Mouse (Mus musculus) CD4-positive helper T cell, adult 2 months (primary cell): ENCODE results near the gene Gpam.

ENCODE experiments used
- DNase-seq: peaks from one replicate; pipeline ENCODE4 v3.0.0-alpha.2; 2012; ENCODE audit warnings: low read depth, missing footprints, low spot score

Gpam gene

DNA sequence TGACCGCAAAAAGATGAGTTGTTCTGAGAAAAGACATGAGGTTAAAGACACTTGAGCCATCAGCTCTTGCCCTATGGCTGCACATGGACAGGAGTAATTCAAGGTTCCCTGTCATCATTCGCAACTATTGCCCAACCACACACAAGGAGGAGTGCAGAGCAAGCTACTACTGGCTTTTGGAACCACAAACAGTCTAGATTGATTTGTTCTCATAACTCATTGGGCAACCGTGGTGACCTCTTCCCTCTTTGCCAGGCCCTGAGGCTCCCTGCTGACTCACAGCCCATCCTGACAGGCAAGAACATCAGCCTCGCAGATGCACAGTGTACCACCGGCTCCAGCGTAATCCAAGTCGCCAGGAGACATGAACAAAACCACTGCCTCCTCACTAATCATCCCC lies 12.3 kb upstream of the Gpam start:
- DNase-seq = no peak

DNA sequence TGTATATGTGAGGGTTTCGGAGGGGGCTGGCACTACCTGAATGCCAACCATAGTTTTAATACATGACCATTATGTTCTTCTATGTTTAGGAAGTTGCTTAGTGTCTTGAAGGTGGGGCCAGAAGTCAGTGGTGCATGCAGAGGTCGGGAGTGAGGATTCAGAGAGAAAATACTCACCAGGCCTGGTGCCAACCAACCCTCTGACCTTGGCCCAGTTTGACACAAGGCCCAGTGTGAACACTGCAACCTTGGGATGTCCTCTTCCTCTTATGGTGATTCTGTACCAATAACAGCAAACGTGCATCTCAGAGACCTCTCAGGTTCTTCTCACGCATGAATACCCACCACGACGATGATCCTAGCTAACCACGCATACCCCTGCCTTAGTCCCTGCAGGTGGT lies 11.5 kb upstream of the Gpam start:
- DNase-seq = no peak

DNA sequence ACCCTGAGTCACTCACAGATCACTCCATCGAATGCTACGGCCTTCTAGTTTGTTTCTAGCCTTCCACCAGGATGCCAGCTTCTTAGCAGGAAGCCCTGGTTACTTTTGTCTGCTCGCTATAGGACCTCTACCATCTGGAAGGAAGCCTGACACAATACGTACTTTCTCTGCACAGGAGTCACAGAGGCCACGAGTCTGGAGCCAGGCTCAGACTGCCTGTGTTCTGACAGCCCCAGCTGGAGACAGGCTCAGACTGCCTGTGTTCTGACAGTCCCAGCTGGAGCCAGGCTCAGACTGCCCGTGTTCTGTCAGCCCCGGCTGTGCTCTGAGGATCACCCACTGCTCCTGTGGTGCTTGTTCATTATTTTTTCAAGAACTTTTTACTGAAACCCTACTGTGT lies 10.8 kb upstream of the Gpam start:
- DNase-seq = no peak

DNA sequence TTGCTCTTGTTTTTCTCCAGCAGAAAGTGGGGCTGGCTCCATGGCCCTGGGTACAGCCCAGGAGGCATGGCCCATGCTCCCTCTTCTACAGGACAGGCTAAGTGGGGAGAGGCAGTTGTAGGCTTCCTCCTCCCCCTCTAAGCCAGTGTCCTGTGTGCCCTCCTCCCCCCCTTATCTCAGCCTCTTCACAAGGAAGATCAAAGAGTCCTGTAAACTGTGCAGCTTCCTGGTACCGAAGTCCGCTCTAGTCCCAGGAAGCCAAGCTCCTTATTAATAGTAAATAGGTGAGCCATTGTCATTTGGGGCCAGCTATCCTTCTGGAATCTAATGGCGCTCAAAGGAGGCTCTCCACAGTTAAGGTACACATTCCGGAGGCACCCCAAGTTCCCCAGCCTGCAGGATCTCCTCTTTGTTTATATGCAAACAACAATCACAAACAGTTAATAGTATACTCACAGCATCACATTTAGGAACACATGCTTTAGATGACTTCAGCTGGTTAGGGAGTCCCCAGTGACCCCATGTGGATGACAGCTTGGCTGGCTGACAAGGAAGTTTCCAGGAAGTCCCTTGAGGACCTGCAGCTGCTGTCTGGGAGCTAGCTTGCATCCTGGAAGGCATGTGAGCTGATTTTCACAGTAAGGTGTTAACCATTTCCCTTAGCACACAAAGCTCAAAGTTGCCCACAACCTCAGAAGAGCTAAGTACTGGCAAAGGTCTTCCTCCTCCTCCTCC lies 9.8 kb upstream of the Gpam start:
- DNase-seq = no peak

DNA sequence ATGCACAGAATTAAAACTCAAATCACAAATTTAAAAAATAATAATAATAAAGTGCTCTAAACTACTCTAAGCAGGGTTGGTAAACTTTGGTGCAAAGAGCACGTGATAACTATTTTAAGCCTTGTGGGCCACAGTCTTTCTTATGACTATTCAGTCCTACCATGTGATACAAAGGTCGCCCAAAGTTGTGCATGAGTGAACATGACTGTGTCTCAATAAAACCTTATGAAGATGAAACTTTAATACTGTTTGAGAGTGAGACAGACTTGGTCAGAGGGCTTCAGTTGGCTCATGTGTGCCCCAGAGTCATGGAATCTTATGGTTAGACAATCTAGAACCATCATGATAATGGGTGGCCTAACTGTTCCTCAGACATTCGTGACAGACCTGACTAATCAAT lies 8.9 kb upstream of the Gpam start:
- DNase-seq = no peak

DNA sequence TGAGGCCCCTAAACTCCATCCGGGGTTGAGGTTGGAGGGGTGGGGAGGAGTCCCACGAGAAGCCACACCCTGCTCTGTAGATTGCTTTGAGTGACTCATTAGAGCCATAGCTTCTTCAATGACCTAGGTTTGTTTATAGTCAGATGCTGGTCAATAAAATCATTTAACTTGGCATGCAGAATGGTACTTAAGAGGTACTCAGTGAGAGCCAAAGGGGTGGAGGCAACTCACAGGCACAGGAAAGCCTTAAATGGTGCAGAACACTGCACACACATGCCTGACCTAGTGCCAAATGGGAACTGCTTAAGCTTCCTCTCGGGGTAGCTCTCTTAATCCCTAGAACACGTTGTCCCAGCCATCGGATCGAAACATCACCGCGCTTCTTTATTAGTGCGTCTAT lies 7.5 kb upstream of the Gpam start:
- DNase-seq = no peak

DNA sequence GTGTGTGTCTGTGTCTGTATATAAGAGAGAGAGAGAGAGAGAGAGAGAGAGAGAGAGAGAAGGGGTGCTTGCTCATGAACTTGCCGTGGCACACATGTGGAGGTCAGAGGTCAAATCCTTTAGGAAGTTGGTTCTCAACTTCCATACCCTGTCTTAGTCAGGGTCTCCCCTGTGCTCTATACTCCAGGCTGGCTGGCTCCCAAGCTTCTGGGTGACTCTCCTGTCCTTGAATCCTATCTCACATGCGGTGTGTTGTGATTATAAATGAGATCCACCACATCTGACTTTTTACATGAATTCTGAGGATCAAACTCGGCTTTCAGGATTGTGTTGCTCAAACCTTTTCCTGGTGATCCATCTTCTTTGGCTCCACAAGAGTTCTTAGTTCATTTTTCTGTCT lies 5.4 kb upstream of the Gpam start:
- DNase-seq = no peak

DNA sequence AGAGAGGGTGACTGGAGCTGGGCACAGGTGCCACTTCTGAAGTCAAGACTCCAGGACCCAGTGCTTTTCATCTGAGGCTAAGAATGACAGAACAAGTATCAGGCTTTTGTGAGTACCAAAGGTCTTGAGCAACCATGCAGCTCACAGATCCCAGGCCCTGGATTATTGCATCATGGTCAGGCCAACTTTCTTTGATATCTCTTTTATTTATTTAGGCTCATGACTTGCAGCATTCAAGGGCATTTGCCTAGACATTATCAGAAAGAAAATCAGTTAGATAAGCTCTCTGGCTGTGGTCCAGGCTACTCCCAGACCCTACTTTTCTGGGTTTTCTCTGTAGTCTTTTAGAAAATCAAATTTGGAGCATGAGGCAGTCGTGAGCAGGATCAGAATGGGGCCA lies 4.7 kb upstream of the Gpam start:
- no peak for DNase-seq

DNA sequence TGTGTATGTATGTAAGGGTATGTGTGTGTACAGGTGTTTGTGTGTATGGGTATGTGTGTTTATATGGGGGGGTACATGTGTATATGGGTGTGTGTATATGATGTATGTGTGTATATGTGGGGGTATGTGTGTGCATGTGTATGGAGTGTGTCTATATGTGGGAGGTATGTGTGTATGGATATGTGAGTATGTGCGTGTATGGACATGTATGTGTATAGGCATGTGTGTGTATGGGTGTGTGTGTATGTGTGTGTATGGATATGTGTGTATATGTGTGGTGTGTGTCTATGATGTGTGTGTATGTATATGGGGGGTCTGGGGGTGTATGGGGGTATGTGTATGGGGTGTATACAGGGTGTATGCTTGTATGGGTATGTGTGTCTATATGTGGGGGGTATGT lies 1.4 kb upstream of the Gpam start:
- DNase-seq = no peak

DNA sequence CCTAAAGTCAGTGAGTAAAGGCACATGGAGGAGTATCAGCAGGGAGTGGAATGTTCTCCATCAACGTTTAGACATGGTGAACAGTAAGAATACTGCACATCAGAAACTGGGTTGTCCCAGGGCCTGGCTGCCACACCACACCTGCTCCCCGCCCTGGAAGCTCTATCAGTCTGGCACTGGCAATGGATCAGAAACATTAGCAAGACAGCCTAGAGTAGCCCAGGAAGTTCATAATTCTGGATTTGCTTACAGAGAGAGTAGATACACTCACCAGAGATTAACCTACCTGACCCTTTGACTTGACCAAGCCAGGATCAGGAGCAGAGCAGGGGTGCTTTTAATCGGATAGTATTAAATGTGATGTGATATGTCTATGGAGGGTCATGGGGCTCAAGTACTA lies 1.6 kb downstream of the Gpam start:
- no peak for DNase-seq

DNA sequence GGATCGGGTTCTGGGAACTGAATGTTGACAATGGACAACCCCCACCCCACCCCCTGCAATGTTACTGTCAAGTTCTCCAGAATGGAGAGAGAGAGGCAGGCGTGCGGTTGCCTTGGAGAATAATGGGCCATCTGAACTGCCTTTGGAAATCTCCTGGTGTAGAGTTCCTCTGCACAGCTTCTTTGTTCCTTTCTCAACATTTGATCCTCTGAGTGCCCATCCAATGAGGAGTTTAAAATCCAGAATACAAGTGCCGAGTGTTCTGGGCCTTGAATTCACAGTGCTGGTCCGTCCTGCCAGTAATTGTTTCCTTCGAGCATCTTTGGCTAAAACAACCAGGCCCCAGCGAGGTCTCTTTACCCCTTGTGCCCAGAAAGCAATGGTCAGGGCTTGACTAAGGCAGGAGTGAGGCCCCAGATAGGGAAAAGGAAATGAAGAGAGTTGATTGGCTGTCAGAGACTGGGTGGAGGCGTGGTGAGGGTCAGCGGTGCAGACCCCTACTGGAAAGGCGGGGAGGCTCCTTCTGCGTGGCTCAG lies 4.0 kb downstream of the Gpam start:
- DNase-seq = no peak

DNA sequence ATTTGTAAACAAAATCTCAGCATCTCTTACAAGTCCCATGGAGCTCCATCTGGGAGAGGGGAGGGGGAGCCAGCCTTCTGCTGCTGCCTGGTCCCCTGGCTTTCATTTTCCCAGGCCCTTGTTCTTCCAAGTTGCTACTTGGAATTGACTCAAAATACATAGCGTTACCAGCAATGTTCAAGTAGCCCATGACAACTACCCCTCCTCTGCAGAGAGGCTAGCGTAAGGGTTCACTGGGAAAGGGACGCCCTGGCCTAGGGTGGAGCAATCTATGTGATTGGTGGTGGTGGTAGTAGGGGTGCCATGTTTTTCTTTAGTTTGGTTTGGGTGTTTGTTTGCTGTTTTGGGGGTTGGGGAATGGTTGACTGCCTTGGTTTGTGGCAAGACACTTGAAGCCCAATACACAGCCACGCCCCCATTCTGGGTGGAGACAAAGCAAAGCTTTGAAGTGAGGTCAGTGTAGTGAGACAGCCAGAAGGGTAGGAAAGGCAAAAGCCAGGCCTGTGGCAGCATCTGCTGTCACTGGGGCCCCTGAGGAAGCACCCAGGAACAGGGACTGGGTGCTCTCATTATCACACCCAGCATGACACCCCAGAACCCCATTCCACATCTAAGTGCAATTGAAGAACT lies 4.6 kb downstream of the Gpam start:
- no peak for DNase-seq

DNA sequence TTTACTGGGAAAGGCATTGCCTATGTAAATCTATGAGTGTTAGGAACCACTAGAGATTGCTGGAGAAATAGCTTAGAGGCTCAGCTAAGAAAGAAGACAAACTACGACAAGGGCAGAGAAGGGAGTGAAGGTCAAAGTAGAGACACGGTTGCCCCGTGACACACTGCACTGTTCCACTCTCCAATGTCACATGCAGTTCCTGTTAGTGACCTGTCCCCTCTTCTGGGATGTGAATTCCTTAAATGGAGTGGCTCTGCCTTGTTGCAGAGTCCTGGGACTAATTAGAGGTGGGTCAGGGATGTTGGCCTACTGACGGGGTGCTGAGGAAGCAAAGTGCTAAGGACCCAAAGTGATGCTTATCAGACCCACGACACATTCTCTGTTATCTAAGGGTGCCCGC lies 5.2 kb downstream of the Gpam start:
- DNase-seq = no peak

DNA sequence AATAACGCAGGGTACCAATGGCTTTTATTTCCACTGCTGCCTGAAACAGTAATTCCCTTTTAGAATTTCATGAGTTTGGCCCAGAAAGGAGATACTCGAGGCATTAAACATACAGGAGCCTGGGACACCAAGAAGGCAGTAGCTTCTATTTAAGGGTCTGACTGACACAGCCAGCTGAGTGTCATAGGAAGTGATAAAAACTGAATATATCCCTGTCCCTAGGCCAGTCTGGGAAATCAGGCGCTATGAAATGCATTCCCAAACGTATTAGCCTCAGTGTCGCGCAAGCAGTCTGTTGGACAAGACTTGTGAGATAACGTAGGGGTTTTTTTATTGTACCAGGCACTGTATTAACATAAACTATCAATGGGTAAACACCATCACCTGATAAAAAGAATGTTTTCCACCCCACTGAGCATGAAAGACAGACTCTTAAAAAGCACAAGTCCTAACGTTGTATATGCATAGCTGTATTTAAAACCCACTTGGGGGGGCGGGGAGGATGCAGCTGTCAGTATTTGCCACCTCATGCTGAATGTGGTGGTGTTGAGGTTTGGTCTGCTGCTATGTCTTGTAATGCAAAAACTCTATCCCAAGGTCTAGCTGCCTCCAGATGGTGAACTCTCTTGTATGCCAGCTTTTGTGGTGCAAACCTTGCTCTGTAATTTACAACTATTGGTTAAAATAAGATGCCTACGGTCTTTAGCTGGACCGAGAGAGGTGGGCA lies 6.4 kb downstream of the Gpam start:
- DNase-seq = no peak

DNA sequence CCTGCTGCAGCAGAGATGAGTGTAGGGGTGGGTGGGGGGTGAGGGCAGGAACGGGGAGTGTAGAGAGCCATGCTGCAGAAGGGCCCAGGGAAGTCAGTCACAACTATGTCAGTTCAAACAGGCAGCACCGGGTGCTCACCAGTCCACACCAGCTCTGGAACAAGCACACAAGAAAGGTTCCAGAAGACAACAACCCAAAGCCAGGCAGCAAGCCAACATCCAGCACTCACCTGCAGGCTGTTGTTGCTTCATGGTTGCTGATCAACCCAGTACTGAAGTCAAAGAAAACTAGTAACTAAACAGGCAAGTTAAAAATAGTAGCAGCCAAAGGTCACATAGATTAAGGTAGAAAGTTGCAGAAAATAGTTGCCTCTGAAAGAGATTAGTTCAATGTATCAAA lies 7.5 kb downstream of the Gpam start:
- DNase-seq = no peak

DNA sequence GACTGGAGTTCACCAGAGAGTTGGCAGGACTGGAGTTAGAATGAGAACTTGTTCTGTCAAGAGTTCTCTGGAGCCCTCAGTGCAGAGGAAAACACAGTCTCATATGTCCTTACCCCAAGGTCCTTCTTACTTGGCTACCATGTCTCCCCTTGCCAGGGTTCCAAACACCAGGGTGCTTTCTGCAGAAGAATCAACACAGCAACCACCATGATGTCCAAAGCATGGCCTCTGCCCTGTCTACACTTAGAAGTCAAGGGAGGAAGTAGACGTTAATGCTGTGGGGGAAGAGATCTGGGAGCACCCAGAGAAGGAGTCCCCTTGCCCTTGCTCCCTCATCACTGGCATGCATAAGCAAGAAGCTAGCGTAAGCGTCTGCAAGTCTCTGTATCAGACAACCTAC lies 9.0 kb downstream of the Gpam start:
- no peak for DNase-seq

DNA sequence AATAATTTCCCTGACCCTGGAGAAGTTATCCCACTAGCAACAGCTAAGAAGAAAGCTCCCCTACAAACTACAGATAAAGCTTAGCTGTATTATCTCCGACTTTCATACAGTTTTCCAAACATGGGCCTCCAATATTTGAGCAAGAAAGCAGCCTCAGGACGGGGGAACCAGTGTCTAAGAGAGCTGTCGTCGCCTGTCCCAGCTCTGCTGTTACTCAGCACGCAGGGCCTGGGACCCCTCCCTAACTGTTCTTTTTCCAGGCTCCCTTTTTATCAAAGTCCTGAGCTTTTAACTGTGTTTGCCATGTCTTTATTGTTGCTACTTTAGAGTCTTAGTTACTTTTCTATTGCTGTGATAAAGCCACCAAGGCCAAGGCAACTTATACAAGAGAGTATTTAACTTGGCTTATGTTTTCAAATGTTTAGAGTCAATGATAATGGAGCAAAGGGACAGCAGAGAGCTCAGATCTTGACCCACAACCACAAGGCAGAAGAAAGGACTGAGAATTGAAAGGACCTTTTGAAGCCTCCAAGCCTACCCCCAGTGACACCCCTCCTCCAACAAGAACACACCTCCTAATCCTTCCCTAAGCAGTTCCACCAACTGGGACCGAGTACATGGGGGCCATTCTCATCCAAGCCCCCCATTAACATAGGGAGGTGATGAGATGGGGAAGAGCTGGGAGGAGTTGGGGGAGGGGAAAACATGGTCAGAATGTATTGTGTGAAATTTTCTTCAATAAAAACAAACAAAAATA lies 9.8 kb downstream of the Gpam start:
- no peak for DNase-seq

DNA sequence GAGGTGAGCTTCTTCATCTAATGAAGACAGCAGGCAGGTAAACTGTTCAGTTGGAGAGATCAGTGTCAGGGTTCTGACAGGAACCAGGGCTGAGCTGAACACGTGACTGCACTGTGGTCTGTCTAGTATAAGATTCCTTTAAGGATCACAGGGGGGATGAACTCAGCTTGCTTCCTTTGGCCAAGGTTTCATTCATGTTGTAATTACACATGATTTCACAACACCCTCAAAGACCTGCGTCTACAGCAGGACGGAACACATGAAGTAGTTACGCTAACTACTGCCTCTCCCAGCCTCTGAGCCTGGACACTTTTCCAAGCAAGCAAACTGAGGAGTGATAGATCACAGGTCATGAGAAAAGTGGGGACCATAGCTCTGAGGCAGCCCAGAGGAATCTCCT lies 11.5 kb downstream of the Gpam start:
- DNase-seq = no peak

DNA sequence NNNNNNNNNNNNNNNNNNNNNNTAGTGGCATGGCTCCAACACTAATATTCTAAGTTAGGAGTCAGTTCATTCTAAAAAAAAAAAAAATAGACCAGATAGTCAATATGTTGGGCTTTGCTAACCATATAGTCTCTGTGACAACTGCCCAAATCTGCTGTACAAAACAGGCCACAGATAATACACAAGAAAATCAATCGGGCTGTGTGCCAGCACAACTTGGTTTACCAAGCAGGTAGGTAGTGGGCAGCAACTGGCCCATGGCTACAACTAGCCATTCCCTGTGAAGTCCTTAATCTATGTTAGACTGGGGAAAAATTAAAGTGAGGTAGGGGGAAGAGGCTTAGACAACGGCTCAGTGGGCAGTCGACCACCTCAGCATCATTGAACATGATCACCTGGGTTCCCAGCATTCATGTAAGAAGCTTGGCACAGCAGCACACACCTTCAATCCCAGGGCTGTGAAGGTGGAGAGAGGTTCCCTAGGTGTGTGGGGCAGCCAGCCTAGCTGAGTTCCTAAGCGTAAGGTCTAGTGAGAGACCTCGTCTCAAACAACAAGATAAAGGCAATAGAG lies 12.1 kb downstream of the Gpam start:
- no peak for DNase-seq

DNA sequence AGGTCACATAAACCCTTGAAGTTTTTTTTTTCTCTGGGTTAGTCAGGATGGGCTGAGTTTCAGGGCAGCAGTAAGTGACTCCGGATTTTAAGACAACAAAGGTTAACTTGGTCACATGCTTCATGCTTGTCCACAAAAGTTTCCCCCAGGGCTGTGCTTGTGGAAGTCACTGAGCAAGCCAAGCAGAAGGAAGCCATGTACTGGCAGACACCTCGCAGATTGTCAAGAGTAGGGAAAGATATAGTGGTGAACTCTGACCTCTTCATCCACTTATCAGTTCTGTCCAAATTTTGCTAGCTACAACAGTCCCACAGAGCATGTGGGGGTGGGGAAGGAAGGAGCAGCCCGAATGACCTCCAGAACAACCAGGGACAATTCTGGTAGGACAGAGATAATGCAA lies 19.1 kb downstream of the Gpam start:
- no peak for DNase-seq

DNA sequence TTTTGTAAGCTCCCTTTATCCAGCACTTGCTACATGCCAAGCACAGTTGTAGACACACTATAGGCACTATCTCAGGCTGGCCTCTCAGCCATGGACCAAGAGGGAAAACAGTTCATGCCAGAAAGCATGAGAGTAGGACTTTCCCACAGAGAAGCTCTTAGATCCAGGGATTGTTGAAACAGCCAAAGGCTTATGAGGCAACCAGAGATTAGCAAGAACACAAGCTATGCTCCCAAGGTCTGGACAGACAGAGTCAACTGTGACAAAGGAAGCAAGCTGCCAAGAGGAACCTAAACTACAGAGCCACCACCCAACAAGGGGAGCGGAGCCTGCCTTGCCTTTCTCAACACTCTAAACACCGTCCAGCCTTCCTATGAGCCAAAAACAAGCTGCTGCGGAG lies 21.1 kb downstream of the Gpam start:
- no peak for DNase-seq
